Mouse (Mus musculus): ENCODE measurements around the gene Tgfb1.

- no peak for TF ChIP-seq GATA1 (IDR thresholded peaks at IDR 0.05; ENCODE audit: borderline replicate concordance, low read length)
- TF ChIP-seq FLI1 (IDR thresholded peaks at IDR 0.05; ENCODE audit: low read length), result no peak
These were observed 18.0 kb downstream of the Tgfb1 start for GRCm38 (mm10) chr7:25704716-25705364.
